In genomic region chr4:148314396-148314795, GRCm38 (mm10) we compare ENCODE assay signal across 16 mouse cellular contexts. TPM values are rescaled to one million over a fixed set of nuclear protein-coding genes. Genes with fewer than 3 reads are reported as not detected.
A peak's percentile ranks its signal among the peaks of the same experiment; 100 is the strongest.
DNase-seq lines count a peak whose midpoint lies in the region; ATAC-seq and TF ChIP-seq lines count a peak whose summit lies in the region.
"Had no signal": no experiment of that assay in that cellular context is flagged by ENCODE, and none has a peak within 500 bp of the region (broad histone marks: within the 10 kb centered on the region; RNA-seq: fewer than 3 reads in every experiment).

No protein-coding gene starts in this region.

- H3K4me1 ChIP-seq in forebrain, embryonic 13.5 days, result peaks cover 37% of the 10 kb centered on the region
- H3K4me1 ChIP-seq in forebrain, embryonic 12.5 days, result peaks cover 27% of the 10 kb centered on the region
- H3K4me1 ChIP-seq in hindbrain, embryonic 16.5 days (ENCODE audit: control insufficient read depth, insufficient read depth, low read depth, low read length), result peaks cover 26% of the 10 kb centered on the region
- H3K4me1 ChIP-seq: embryonic facial prominence, embryonic 12.5 days had no signal

- H3K36me3 ChIP-seq in forebrain, embryonic 13.5 days (ENCODE audit: poor library complexity, severe bottlenecking), result no peaks in the 10 kb centered on the region
- no peaks in the 10 kb centered on the region for H3K36me3 ChIP-seq in forebrain, embryonic 12.5 days (replicated peaks)
- H3K36me3 ChIP-seq in hindbrain, embryonic 16.5 days (ENCODE audit: control insufficient read depth, insufficient read depth, low read length), result no peaks in the 10 kb centered on the region
- H3K36me3 ChIP-seq: embryonic facial prominence, embryonic 12.5 days; heart, embryonic 15.5 days; limb, embryonic 10.5 days; neural tube, embryonic 12.5 days had no signal

- peak overlapping the region; percentile 58 for H3K27ac ChIP-seq in forebrain, embryonic 13.5 days
- no peak overlapping the region for H3K27ac ChIP-seq in forebrain, embryonic 12.5 days
- no peak overlapping the region for H3K27ac ChIP-seq in hindbrain, embryonic 16.5 days (ENCODE audit: low read depth, low read length)
- H3K27ac ChIP-seq: embryonic facial prominence, embryonic 12.5 days; heart, embryonic 15.5 days; limb, embryonic 10.5 days; neural tube, embryonic 12.5 days had no signal

- TF ChIP-seq POLR2A in brain, embryonic 14.5 days (IDR thresholded peaks at IDR 0.05; ENCODE audit: borderline replicate concordance, extremely low read depth, insufficient read depth, insufficient read length, poor library complexity, severe bottlenecking), result no peak

- H3K4me3 ChIP-seq in forebrain, embryonic 13.5 days, result no peak overlapping the region
- no peak overlapping the region for H3K4me3 ChIP-seq in forebrain, embryonic 12.5 days (replicated peaks)
- H3K4me3 ChIP-seq in hindbrain, embryonic 16.5 days (ENCODE audit: low read length), result no peak overlapping the region
- H3K4me3 ChIP-seq: embryonic facial prominence, embryonic 12.5 days; heart, embryonic 15.5 days; limb, embryonic 10.5 days; neural tube, embryonic 12.5 days had no signal

- WGBS in forebrain, embryonic 13.5 days, result 52% methylated on average over 10 of the region's 10 CpGs
- 62% methylated on average over 10 of the region's 10 CpGs for WGBS in forebrain, embryonic 12.5 days
- WGBS in hindbrain, embryonic 16.5 days, result 35% methylated on average over 10 of the region's 10 CpGs

- no peaks in the 10 kb centered on the region for H3K9me3 ChIP-seq in forebrain, embryonic 13.5 days (replicated peaks)
- H3K9me3 ChIP-seq in forebrain, embryonic 12.5 days, result no peaks in the 10 kb centered on the region
- no peaks in the 10 kb centered on the region for H3K9me3 ChIP-seq in hindbrain, embryonic 16.5 days (ENCODE audit: control insufficient read depth, low read length)
- H3K9me3 ChIP-seq: embryonic facial prominence, embryonic 12.5 days; heart, embryonic 15.5 days; limb, embryonic 10.5 days; megakaryocyte, embryonic 14.5 days; neural tube, embryonic 12.5 days had no signal

- peaks cover 3% of the 10 kb centered on the region; the same call in 1 of the 2 replicates for H3K27me3 ChIP-seq in forebrain, embryonic 13.5 days
- H3K27me3 ChIP-seq in forebrain, embryonic 12.5 days, result peaks cover 17% of the 10 kb centered on the region; the same call in 1 of the 2 replicates
- no peaks in the 10 kb centered on the region for H3K27me3 ChIP-seq in hindbrain, embryonic 16.5 days (replicated peaks; ENCODE audit: control insufficient read depth, insufficient read depth, low read length)
- H3K27me3 ChIP-seq: embryonic facial prominence, embryonic 12.5 days; neural tube, embryonic 12.5 days had no signal

- intact Hi-C loops in left cerebral cortex, postnatal 4 days (cut with DNase I), result no loop called here
- intact Hi-C loops in heart, postnatal 14 days (cut with DNase I), result no loop called here

- peak; percentile 68 for ATAC-seq in forebrain, embryonic 13.5 days
- no peak for ATAC-seq in forebrain, embryonic 12.5 days (ENCODE audit: low FRiP score)
- peak; percentile 31; the same call in 1 of the 2 replicates for ATAC-seq in hindbrain, embryonic 16.5 days

- DNase-seq in brain, embryonic 14.5 days (ENCODE audit: low read depth), result peak; percentile 90
- peak; percentile 40 for DNase-seq in left cerebral cortex, postnatal 4 days
- DNase-seq in testis, postnatal 14 days (ENCODE audit: low spot score), result no peak
- no peak for DNase-seq in heart, postnatal 4 days
- DNase-seq in heart, postnatal 14 days, result no peak
- DNase-seq: gastrocnemius, postnatal 14 days; kidney, adult 18-20 months had no signal

- TF ChIP-seq CTCF in brain, embryonic 14.5 days (IDR thresholded peaks at IDR 0.05; ENCODE audit: borderline replicate concordance, extremely low read depth, insufficient read depth, insufficient read length), result no peak

- no peak overlapping the region for H3K9ac ChIP-seq in forebrain, embryonic 13.5 days
- no peak overlapping the region for H3K9ac ChIP-seq in forebrain, embryonic 12.5 days
- no peak overlapping the region for H3K9ac ChIP-seq in hindbrain, embryonic 16.5 days (ENCODE audit: low read depth, low read length)
- H3K9ac ChIP-seq: embryonic facial prominence, embryonic 12.5 days; heart, embryonic 15.5 days; neural tube, embryonic 12.5 days had no signal

- H3K4me2 ChIP-seq in forebrain, embryonic 13.5 days, result no peak overlapping the region
- no peak overlapping the region for H3K4me2 ChIP-seq in forebrain, embryonic 12.5 days
- no peak overlapping the region for H3K4me2 ChIP-seq in hindbrain, embryonic 16.5 days (ENCODE audit: low read length)
- H3K4me2 ChIP-seq: embryonic facial prominence, embryonic 12.5 days; heart, embryonic 15.5 days; neural tube, embryonic 12.5 days had no signal

RNA-seq across cellular contexts. Expression of gene Disp3, which starts 26.6 kb away (rescaled TPM):
- polyA plus RNA-seq in forebrain, embryonic 13.5 days (2015; fragmentation: Nextera tagmentation; extraction: Ambion mirVana), result 6.3 and 6.5 TPM in 2 replicates
- 4.8 and 4.9 TPM in 2 replicates for polyA plus RNA-seq in forebrain, embryonic 12.5 days (2016; fragmentation: Nextera tagmentation; extraction: Ambion mirVana)
- 25.2 and 28.4 TPM in 2 replicates for polyA plus RNA-seq in brain, embryonic 14.5 days (2012; rRNA removed)
- 11.6 and 13.6 TPM in 2 replicates for polyA plus RNA-seq in hindbrain, embryonic 16.5 days (2015; fragmentation: Nextera tagmentation; extraction: Ambion mirVana)
- total RNA-seq in left cerebral cortex, postnatal 4 days (2021), result 10 to 100 TPM; 12.9 to 18.3 TPM
- under 1 TPM; 0.14 to 0.19 TPM for total RNA-seq in heart, postnatal 4 days (2021)
- total RNA-seq in heart, postnatal 14 days (2021), result not detected
- polyA plus RNA-seq: heart, embryonic 15.5 days; thymus, postnatal 0 days had no signal

Comparison
In these comparisons a context has a peak if more than half of its experiments do, and no peak if none do; other contexts are left out.
1. DNase-seq: peak in brain, embryonic 14.5 days (single experiment) and left cerebral cortex, postnatal 4 days (single experiment); none in testis, postnatal 14 days (single experiment), heart, postnatal 4 days (single experiment) and heart, postnatal 14 days (0 of 2).